Mouse (Mus musculus): ENCODE results near the gene Evpl.

- no peak for TF ChIP-seq EP300 (optimal IDR thresholded peaks at IDR 0.05)
- TF ChIP-seq CTCF (IDR thresholded peaks at IDR 0.05; ENCODE audit: low read depth): no peak
Measured at GRCm38 (mm10) chr11:116273469-116274044, 35.7 kb upstream of the Evpl start.
